Mouse (Mus musculus) ovary, postnatal 36 days (tissue): ENCODE data around the gene Esrrb.

Experiments used
- DNase-seq: peaks from one replicate; pipeline ENCODE4 v3.0.0; 2022; ENCODE audit warnings: low spot score, mixed read lengths

Esrrb gene

GRCm38 (mm10) chr12:86422166-86422910 is 61.4 kb downstream of the Esrrb start:
- no peak for DNase-seq

- DNase-seq, result no peak
These were observed 62.2 kb downstream of the Esrrb start for GRCm38 (mm10) chr12:86423102-86423501.

GRCm38 (mm10) chr12:86427585-86427984 is 66.7 kb downstream of the Esrrb start:
- DNase-seq, result no peak

- no peak for DNase-seq
These were observed 70.8 kb downstream of the Esrrb start for GRCm38 (mm10) chr12:86431671-86432070.

- DNase-seq, result peak; percentile 60
These were observed 72.5 kb downstream of the Esrrb start for GRCm38 (mm10) chr12:86433371-86433821.

GRCm38 (mm10) chr12:86435651-86436050 is 74.7 kb downstream of the Esrrb start:
- no peak for DNase-seq

- no peak for DNase-seq
These were observed 89.9 kb downstream of the Esrrb start for GRCm38 (mm10) chr12:86450848-86451247.

GRCm38 (mm10) chr12:86455009-86455408 is 94.1 kb downstream of the Esrrb start:
- DNase-seq, result no peak

GRCm38 (mm10) chr12:86462742-86463470 is 102.0 kb downstream of the Esrrb start:
- DNase-seq, result no peak

- DNase-seq, result no peak
These were observed 103.5 kb downstream of the Esrrb start for GRCm38 (mm10) chr12:86464385-86464784.

- no peak for DNase-seq
These were observed 105.3 kb downstream of the Esrrb start for GRCm38 (mm10) chr12:86466180-86466579.

- no peak for DNase-seq
These were observed 109.0 kb downstream of the Esrrb start for GRCm38 (mm10) chr12:86469919-86470318.

- no peak for DNase-seq
These were observed 110.0 kb downstream of the Esrrb start for GRCm38 (mm10) chr12:86470912-86471311.

- no peak for DNase-seq
These were observed 112.7 kb downstream of the Esrrb start for GRCm38 (mm10) chr12:86473630-86474029.

GRCm38 (mm10) chr12:86475994-86476393 is 115.1 kb downstream of the Esrrb start:
- DNase-seq, result no peak

GRCm38 (mm10) chr12:86478908-86479307 is 118.0 kb downstream of the Esrrb start:
- no peak for DNase-seq

- no peak for DNase-seq
These were observed 121.1 kb downstream of the Esrrb start for GRCm38 (mm10) chr12:86482029-86482428.

- peak; percentile 19 for DNase-seq
These were observed 122.5 kb downstream of the Esrrb start for GRCm38 (mm10) chr12:86483413-86483841.

GRCm38 (mm10) chr12:86488005-86488404 is 127.1 kb downstream of the Esrrb start:
- no peak for DNase-seq

- DNase-seq, result no peak
These were observed 129.1 kb downstream of the Esrrb start for GRCm38 (mm10) chr12:86490052-86490451.

- DNase-seq, result no peak
These were observed 130.6 kb downstream of the Esrrb start for GRCm38 (mm10) chr12:86491500-86491899.

- no peak for DNase-seq
These were observed 131.9 kb downstream of the Esrrb start for GRCm38 (mm10) chr12:86492822-86493221.

- DNase-seq, result no peak
These were observed 136.2 kb downstream of the Esrrb start for GRCm38 (mm10) chr12:86497126-86497525.
